Mouse (Mus musculus) kidney, embryonic 14.5 days (tissue): ENCODE results near the gene H2-Q7. TPM values are rescaled to one million over a fixed set of nuclear protein-coding genes. Genes with fewer than 3 reads are reported as not detected.
"Not testable (repeated sequence)": the region's sequence is repeated elsewhere in the genome, so short reads cannot be mapped to it uniquely, and the experiment has no call there.

Experiments used
- ATAC-seq: fragments of 200-750 bp; cut with Nextera tagmentation; 2 replicates; pipeline ENCODE4 v1.8.0; 2017; ENCODE audit warnings: moderate number of reproducible peaks, mild to moderate bottlenecking, moderate TSS enrichment, moderate library complexity; ENCODE audit not compliant: low FRiP score, low TSS enrichment
- H3K27ac ChIP-seq: fragments of 300-500 bp; sonication (generic); 2 replicates; pipeline ENCODE4 v1.5.1; 2014; ENCODE audit warnings: low read depth, mild to moderate bottlenecking, low read length, moderate library complexity, mixed read lengths
- H3K27me3 ChIP-seq: fragments of 300-500 bp; sonication (generic); 2 replicates; pipeline ENCODE4 v1.6.1; 2014; ENCODE audit warnings: mild to moderate bottlenecking, low read length; ENCODE audit not compliant: control insufficient read depth, insufficient read depth
- H3K36me3 ChIP-seq: fragments of 300-500 bp; sonication (generic); 2 replicates; pipeline ENCODE4 v1.6.1; 2014; ENCODE audit warnings: low read length, mixed read lengths; ENCODE audit not compliant: control insufficient read depth, insufficient read depth
- H3K4me1 ChIP-seq: fragments of 300-500 bp; sonication (generic); 2 replicates; pipeline ENCODE4 v1.6.1; 2014; ENCODE audit warnings: low read length, mixed read lengths; ENCODE audit not compliant: control insufficient read depth, insufficient read depth
- H3K4me2 ChIP-seq: fragments of 300-500 bp; sonication (generic); replicated peaks from 2 replicates; pipeline ENCODE4 v1.6.1; 2014; ENCODE audit warnings: low read depth, mild to moderate bottlenecking, low read length
- H3K4me3 ChIP-seq: fragments of 300-500 bp; sonication (generic); 2 replicates; pipeline ENCODE4 v1.5.1; 2014; ENCODE audit warnings: mild to moderate bottlenecking, low read length
- H3K9ac ChIP-seq: fragments of 300-500 bp; sonication (generic); 2 replicates; pipeline ENCODE4 v1.6.1; 2014; ENCODE audit warnings: low read depth, mild to moderate bottlenecking, low read length, moderate library complexity
- H3K9me3 ChIP-seq: fragments of 300-500 bp; sonication (generic); 2 replicates; pipeline ENCODE4 v1.6.1; 2016; ENCODE audit warnings: low read length; ENCODE audit not compliant: control insufficient read depth
- WGBS: fragments of 180-500 bp; shearing (Covaris S2); extraction: QIAGEN DNeasy Blood & Tissue Kit; methylation state at CpG from one replicate; pipeline ENCODE4 v1.1.7; 2014; 5-methylcytosine and 5-hydroxymethylcytosine counted together
- polyA plus RNA-seq: library from polyadenylated mRNA; unstranded; fragments of >200 nt; fragmentation: Nextera tagmentation; extraction: Ambion mirVana; gene quantifications from 2 replicates; pipeline ENCODE4 v1.2.1, GENCODE M21; 2014

The H2-Q7 gene
- polyA plus RNA-seq, 1 experiment from 2014 or later, result 15.4 TPM

GRCm38 (mm10) chr17:35432167-35432566, 6.8 kb upstream of the H2-Q7 start:
- not testable (repeated sequence) for H3K4me2 ChIP-seq, H3K4me3 ChIP-seq, ATAC-seq, H3K27me3 ChIP-seq, H3K4me1 ChIP-seq, H3K9ac ChIP-seq, H3K27ac ChIP-seq, H3K36me3 ChIP-seq, H3K9me3 ChIP-seq
- WGBS, result 78% methylated on average over 3 of the region's 3 CpGs

GRCm38 (mm10) chr17:35434836-35435235, 4.1 kb upstream of the H2-Q7 start:
- not testable (repeated sequence) for H3K27ac ChIP-seq, ATAC-seq, H3K9ac ChIP-seq, H3K9me3 ChIP-seq, H3K4me2 ChIP-seq, H3K36me3 ChIP-seq, H3K4me1 ChIP-seq, H3K4me3 ChIP-seq, H3K27me3 ChIP-seq
- 11% methylated on average over 8 of the region's 8 CpGs for WGBS

- H3K36me3 ChIP-seq, H3K9me3 ChIP-seq, H3K9ac ChIP-seq, H3K27ac ChIP-seq, H3K4me2 ChIP-seq, H3K4me3 ChIP-seq, H3K27me3 ChIP-seq, ATAC-seq, H3K4me1 ChIP-seq: not testable (repeated sequence)
- 74% methylated on average over 3 of the region's 3 CpGs for WGBS
Measured at GRCm38 (mm10) chr17:35435577-35435976, 3.4 kb upstream of the H2-Q7 start.

GRCm38 (mm10) chr17:35437386-35437936, 1.5 kb upstream of the H2-Q7 start:
- not testable (repeated sequence) for H3K4me2 ChIP-seq, H3K4me1 ChIP-seq, H3K27ac ChIP-seq, H3K9me3 ChIP-seq, H3K4me3 ChIP-seq, ATAC-seq, H3K27me3 ChIP-seq, H3K36me3 ChIP-seq, H3K9ac ChIP-seq
- WGBS, result 63% methylated on average over 1 of the region's 1 CpGs

GRCm38 (mm10) chr17:35438395-35438794, 560 bp upstream of the H2-Q7 start:
- H3K4me3 ChIP-seq, H3K9me3 ChIP-seq, H3K27me3 ChIP-seq, H3K4me2 ChIP-seq, H3K9ac ChIP-seq, H3K27ac ChIP-seq, ATAC-seq, H3K36me3 ChIP-seq, H3K4me1 ChIP-seq: not testable (repeated sequence)
- WGBS, result 75% methylated on average over 1 of the region's 3 CpGs

GRCm38 (mm10) chr17:35439295-35439747, 366 bp downstream of the H2-Q7 start:
- not testable (repeated sequence) for H3K4me1 ChIP-seq, H3K36me3 ChIP-seq, H3K27me3 ChIP-seq, H3K9me3 ChIP-seq, H3K27ac ChIP-seq
- H3K9ac ChIP-seq, result peak overlapping the region; percentile 57
- peak overlapping the region; percentile 94 for H3K4me2 ChIP-seq
- H3K4me3 ChIP-seq, result peak overlapping the region; percentile 44
- WGBS, result under 1% methylated on average over 41 of the region's 48 CpGs
- ATAC-seq, result peak; percentile 76

- WGBS, result 57% methylated on average over 21 of the region's 27 CpGs
- not testable (repeated sequence) for H3K9ac ChIP-seq, H3K9me3 ChIP-seq, H3K4me3 ChIP-seq, H3K27ac ChIP-seq, ATAC-seq, H3K4me2 ChIP-seq, H3K27me3 ChIP-seq, H3K4me1 ChIP-seq, H3K36me3 ChIP-seq
Measured at GRCm38 (mm10) chr17:35439925-35440645, 1.1 kb downstream of the H2-Q7 start.

GRCm38 (mm10) chr17:35442376-35442775, 3.4 kb downstream of the H2-Q7 start:
- not testable (repeated sequence) for ATAC-seq, H3K9me3 ChIP-seq, H3K27ac ChIP-seq, H3K4me1 ChIP-seq, H3K4me3 ChIP-seq, H3K9ac ChIP-seq, H3K27me3 ChIP-seq, H3K4me2 ChIP-seq, H3K36me3 ChIP-seq
- 88% methylated on average over 2 of the region's 2 CpGs for WGBS

- not testable (repeated sequence) for H3K36me3 ChIP-seq, ATAC-seq, H3K9me3 ChIP-seq, H3K4me2 ChIP-seq, H3K9ac ChIP-seq, H3K27ac ChIP-seq, H3K4me1 ChIP-seq, H3K4me3 ChIP-seq, H3K27me3 ChIP-seq
- WGBS, result 91% methylated on average over 2 of the region's 2 CpGs
Measured at GRCm38 (mm10) chr17:35444510-35444909, 5.6 kb downstream of the H2-Q7 start.
